Mouse (Mus musculus): ENCODE results near the gene Stx16. TPM values are rescaled to one million over a fixed set of nuclear protein-coding genes. Genes with fewer than 3 reads are reported as not detected.
A peak's percentile ranks its signal among the peaks of the same experiment; 100 is the strongest.

Gene Stx16
- polyA plus RNA-seq, 1 experiment from 2014 or later, result 13.5 TPM

DNA sequence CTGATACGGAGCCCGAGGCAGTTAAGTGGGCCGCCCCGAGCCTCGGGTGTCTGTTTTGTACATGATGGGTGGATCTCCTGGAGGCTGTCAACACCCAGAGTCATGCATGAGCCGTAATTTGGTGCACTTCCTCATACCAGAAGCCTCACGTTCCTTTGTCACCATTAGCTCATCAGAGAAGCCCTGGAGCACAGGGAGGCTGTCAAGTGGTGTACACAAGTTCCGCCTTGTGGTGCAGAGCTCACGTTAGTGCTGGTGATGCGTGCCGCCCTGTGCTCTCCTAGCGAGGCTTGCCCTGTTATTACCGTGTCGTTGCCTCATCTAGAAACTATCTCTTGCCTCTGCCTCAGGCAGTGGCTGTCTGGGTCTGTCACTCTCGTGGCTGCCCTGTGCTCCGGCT, 40.8 kb downstream of the Stx16 start:
- WGBS, result 55% methylated on average over 16 of the region's 16 CpGs
- Histone ChIP-seq H3K9ac (no peak overlapping the region), H3K4me1 (peaks cover 14% of the 10 kb centered on the region), H3K36me3 (peaks cover 30% of the 10 kb centered on the region), H3K4me3 (no peak overlapping the region), H3K9me3 (replicated peaks) (no peaks in the 10 kb centered on the region), H3K4me2 (replicated peaks) (no peak overlapping the region), H3K27ac (0 out of 2 replicates have a peak overlapping the region, but pooled peaks have one; percentile 17), H3K27me3 (no peaks in the 10 kb centered on the region)
- ATAC-seq (ENCODE audit: low FRiP score), result peak; percentile 36; the same call in 1 of the 2 replicates

DNA sequence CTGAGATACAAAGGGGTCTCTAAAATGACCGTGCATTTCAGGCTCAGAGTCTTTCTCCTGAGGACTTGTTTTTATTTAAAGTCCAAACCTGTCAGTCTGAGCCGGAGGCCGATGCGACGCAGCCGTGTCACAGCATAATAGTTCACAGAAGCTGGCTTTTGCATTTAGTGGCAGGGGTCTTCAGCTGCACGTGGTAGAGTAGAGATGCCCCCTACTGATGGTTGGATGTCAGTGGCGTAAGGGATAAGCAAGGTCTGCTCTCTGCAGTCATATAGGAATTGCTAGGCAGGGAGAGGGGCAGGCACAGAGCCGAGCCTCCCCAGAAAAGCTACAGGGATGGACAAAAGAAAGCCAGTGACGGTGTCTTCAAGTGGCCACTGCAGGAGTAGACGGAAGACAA, 42.0 kb downstream of the Stx16 start:
- WGBS, result 35% methylated on average over 11 of the region's 11 CpGs
- peak; percentile 55; the same call in 1 of the 2 replicates for ATAC-seq (ENCODE audit: low FRiP score)
- no peak overlapping the region for H3K9ac ChIP-seq

DNA sequence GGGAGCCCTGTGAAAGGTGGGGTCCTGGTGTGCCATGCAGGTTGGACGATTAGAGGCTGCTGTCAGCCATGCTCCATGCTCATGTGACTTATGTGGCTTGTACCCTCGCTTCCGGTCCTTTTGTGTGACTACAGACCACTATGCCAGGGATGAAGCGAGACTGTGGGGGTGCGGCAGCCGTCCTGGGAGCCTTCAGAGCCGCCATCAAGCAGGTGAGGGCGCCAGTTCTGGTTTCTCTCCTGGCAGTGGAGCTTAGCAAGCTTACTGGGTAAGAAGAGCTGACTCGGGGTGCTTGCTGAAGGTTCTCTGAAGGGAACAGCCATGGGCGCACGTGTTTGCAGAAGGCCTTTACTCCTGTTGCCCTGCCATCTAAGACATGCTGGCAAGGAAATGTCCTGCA, 43.2 kb downstream of the Stx16 start:
- Histone ChIP-seq H3K4me2 (replicated peaks) (no peak overlapping the region), H3K9ac (no peak overlapping the region), H3K4me1 (peaks cover 14% of the 10 kb centered on the region), H3K27ac (no peak overlapping the region), H3K27me3 (no peaks in the 10 kb centered on the region), H3K4me3 (no peak overlapping the region), H3K36me3 (peaks cover 36% of the 10 kb centered on the region), H3K9me3 (replicated peaks) (peaks cover 1% of the 10 kb centered on the region)
- 93% methylated on average over 11 of the region's 11 CpGs for WGBS
- no peak for ATAC-seq (ENCODE audit: low FRiP score)

More for the DNA sequence above, 42.0 kb downstream of the Stx16 start:
- no peaks in the 10 kb centered on the region for H3K9me3 ChIP-seq (replicated peaks)
- H3K27me3 ChIP-seq, result no peaks in the 10 kb centered on the region
- H3K4me3 ChIP-seq, result no peak overlapping the region
- H3K4me2 ChIP-seq (replicated peaks), result no peak overlapping the region
- peaks cover 14% of the 10 kb centered on the region for H3K4me1 ChIP-seq
- no peak overlapping the region for H3K27ac ChIP-seq
- peaks cover 30% of the 10 kb centered on the region for H3K36me3 ChIP-seq

DNA sequence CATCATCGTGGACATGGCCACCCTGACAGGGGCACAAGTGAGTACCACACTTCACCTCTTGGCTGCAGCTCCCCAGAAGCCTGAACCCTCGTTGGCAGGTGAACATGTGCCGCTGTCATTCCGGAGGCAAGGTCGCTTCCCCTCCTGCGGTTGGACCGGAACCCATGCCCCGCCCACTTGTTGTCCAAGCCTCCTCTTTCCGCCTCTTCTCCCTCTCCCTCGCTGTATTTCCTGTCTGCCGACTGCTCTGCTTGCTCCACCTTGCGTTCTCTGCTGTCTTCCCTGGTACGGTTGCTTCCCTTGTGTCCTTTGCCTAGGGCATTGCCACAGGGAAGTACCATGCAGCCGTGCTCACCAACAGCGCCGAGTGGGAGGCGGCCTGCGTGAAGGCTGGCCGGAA, 44.5 kb downstream of the Stx16 start:
- 94% methylated on average over 19 of the region's 19 CpGs for WGBS
- Histone ChIP-seq H3K4me1 (peaks cover 14% of the 10 kb centered on the region), H3K36me3 (peaks cover 41% of the 10 kb centered on the region), H3K4me2 (replicated peaks) (no peak overlapping the region), H3K4me3 (no peak overlapping the region), H3K27ac (no peak overlapping the region), H3K9ac (no peak overlapping the region), H3K9me3 (replicated peaks) (peaks cover 9% of the 10 kb centered on the region), H3K27me3 (no peaks in the 10 kb centered on the region)
- ATAC-seq (ENCODE audit: low FRiP score), result no peak

DNA sequence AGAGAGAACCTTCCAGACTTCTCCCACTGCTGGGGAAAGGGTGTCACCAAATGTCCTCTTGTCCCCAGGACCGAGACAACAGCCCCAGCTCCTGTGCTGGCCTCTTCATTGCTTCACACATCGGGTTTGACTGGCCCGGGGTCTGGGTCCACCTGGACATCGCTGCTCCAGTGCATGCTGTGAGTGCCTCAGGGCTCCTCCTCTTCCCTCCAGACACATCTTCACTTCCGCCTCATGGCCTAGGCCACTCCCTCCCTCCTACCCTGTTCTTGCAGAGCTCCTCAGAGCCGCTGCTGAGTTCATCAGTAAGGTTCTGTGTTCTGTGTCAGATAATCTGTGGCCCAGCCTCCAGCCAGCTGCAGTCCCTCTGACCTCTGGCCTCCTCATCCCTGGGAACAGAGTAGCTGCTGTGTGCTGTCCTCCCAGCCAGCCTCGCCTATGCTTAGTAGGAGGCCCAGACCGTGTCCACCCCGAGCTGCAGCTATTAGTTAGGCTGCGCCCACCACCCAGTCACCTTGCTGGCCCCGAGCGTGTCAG, 45.4 kb downstream of the Stx16 start:
- no peak overlapping the region for H3K27ac ChIP-seq
- WGBS, result 80% methylated on average over 12 of the region's 12 CpGs
- ATAC-seq (ENCODE audit: low FRiP score), result no peak
- no peak overlapping the region for H3K4me3 ChIP-seq
- H3K4me1 ChIP-seq, result peaks cover 16% of the 10 kb centered on the region
- peaks cover 9% of the 10 kb centered on the region for H3K9me3 ChIP-seq (replicated peaks)
- no peak overlapping the region for H3K9ac ChIP-seq
- peaks cover 41% of the 10 kb centered on the region for H3K36me3 ChIP-seq
- H3K4me2 ChIP-seq (replicated peaks), result no peak overlapping the region
- H3K27me3 ChIP-seq, result no peaks in the 10 kb centered on the region

DNA sequence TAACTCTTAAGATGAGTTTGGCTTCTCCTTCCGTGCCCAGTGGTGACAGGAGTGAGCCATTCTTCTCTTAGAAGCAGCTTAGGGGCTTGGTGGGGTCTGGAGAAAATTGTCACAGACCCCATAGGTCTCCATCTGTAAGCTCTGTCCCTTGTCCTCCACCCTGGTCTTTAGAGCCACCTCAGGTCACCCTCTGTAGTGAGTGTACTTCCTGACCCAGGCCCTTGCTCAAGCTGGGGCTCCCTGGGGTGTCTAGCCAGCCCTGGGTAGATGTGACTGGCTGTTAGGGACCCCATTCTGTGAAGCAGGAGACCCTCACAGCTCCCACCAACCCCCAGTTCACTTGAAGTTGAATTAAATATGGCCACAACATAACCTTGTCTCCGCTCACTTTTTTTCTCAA, 46.2 kb downstream of the Stx16 start:
- no peak for ATAC-seq (ENCODE audit: low FRiP score)
- Histone ChIP-seq H3K9me3 (replicated peaks) (peaks cover 9% of the 10 kb centered on the region), H3K27ac (no peak overlapping the region), H3K4me3 (no peak overlapping the region), H3K27me3 (no peaks in the 10 kb centered on the region), H3K4me1 (peaks cover 16% of the 10 kb centered on the region), H3K9ac (no peak overlapping the region), H3K4me2 (replicated peaks) (no peak overlapping the region), H3K36me3 (peaks cover 41% of the 10 kb centered on the region)
- WGBS, result 94% methylated on average over 2 of the region's 2 CpGs

DNA sequence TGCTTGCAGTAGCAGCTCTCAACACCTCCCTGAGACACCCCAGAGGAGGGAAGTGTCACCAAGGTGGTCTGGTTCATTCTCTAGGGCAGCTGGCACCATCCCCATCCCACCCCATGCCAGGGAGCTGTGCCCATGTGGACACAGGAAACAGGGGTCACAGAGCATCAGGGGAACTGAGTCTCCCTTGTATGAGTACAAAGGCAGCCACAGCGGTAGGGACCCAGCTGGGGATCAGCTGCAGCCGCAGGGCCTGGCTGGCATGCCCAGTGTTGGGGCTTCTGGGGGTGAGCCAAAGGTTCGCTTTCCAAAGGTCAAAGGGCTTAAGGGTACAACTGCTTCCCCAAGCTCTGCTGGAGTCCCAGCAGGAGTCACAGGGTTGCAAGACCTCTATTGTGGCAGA, 47.6 kb downstream of the Stx16 start:
- H3K27ac ChIP-seq, result no peak overlapping the region
- WGBS, result 75% methylated on average over 3 of the region's 3 CpGs
- no peak for ATAC-seq (ENCODE audit: low FRiP score)
- no peak overlapping the region for H3K4me2 ChIP-seq (replicated peaks)
- H3K4me1 ChIP-seq, result peaks cover 14% of the 10 kb centered on the region
- no peak overlapping the region for H3K4me3 ChIP-seq
- peaks cover 41% of the 10 kb centered on the region for H3K36me3 ChIP-seq
- H3K9ac ChIP-seq, result no peak overlapping the region
- no peaks in the 10 kb centered on the region for H3K27me3 ChIP-seq
- peaks cover 9% of the 10 kb centered on the region for H3K9me3 ChIP-seq (replicated peaks)

DNA sequence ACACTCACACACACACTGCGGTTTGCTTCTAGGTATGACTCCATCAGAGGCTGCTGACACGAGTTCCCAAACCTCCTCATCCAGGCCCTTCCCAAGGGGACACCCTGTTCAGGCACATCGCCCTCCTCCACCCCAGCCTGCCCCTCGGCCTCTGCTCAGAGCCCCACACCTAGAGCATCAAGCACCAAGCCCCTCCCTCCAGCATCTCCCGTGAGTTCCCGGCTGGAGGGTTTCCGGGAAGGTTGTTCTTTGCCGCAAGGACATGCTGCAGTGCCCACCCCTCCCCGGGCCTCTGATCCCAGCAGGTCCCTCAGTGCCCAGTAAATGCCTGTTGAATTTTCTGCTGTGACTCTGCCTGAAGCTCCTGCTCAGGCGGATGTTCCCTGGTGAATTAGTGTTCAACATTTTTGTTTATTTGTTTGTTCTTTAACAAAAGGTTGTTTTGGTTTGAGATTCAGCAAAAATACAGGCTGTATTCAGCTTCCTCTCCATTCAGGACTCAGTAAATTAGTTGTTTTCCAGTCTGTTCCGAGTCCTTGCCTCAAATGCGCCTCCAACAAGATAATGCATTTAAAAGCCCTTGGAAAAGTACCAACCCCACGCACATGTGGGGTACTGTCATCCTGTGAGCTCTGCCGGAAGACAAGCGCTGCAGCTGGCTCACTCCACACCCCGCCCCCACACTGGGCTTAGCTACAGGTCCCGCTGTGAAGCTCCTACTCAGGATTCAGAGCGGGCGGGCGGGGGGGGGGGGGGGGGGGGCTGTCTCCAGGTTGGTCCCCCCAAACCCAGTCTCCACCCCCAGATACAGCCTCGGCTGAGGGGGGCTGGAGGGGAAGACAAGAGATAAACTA, 50.6 kb downstream of the Stx16 start:
- Histone ChIP-seq H3K4me2 (replicated peaks) (peak overlapping the region; percentile 42), H3K27me3 (no peaks in the 10 kb centered on the region), H3K4me3 (no peak overlapping the region), H3K9ac (peak overlapping the region; percentile 3; the same call in 1 of the 2 replicates), H3K27ac (0 out of 2 replicates have a peak overlapping the region, but pooled peaks have one; percentile 0), H3K4me1 (peaks cover 14% of the 10 kb centered on the region), H3K9me3 (replicated peaks) (peaks cover 9% of the 10 kb centered on the region), H3K36me3 (peaks cover 17% of the 10 kb centered on the region)
- ATAC-seq (ENCODE audit: low FRiP score), result peak; percentile 68
- 7% methylated on average over 21 of the region's 21 CpGs for WGBS

DNA sequence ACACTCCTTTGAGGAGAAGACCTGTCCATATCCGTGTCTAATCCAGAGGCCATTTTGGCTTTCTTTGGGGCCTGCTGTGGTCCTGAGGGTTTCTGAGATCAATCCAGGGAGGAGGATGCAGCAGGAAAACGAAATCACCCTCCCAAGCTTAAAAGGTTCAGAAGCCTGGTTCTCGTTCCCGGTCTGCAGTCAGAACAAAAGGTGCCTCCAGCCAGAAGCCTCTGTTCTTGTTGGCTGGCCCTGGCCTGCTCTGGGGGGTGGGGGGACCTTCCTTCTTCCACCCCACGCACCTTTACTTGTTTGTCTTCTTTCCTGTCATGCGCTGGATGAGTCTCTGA, 51.2 kb downstream of the Stx16 start:
- peaks cover 15% of the 10 kb centered on the region for H3K36me3 ChIP-seq
- H3K9ac ChIP-seq, result no peak overlapping the region
- H3K4me2 ChIP-seq (replicated peaks), result peak overlapping the region; percentile 42
- no peak overlapping the region for H3K4me3 ChIP-seq
- H3K27ac ChIP-seq, result 0 out of 2 replicates have a peak overlapping the region, but pooled peaks have one; percentile 0
- WGBS, result 20% methylated on average over 6 of the region's 6 CpGs
- peaks cover 14% of the 10 kb centered on the region for H3K4me1 ChIP-seq
- no peaks in the 10 kb centered on the region for H3K27me3 ChIP-seq
- peak; percentile 32 for ATAC-seq (ENCODE audit: low FRiP score)
- H3K9me3 ChIP-seq (replicated peaks), result peaks cover 9% of the 10 kb centered on the region

DNA sequence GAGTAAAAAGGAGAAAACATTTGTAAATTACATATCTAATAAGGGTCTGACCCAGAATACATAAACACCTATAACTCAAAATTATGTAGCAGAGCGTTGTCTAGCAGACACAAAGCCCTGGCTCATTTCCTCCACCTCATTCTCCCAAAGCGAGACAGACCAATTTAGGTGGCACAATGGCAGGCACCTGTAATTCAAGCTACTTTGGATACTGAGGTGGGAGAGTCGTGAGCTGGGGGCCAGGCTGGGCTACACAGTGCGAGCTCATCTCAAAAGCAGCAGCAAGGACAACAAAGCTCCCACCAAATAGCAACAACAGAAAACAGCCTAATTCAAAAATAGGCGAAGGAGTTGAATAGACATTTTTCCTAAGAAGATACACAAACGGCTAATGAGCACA, 52.8 kb downstream of the Stx16 start:
- Histone ChIP-seq H3K4me3 (no peak overlapping the region), H3K4me2 (replicated peaks) (no peak overlapping the region), H3K4me1 (peaks cover 14% of the 10 kb centered on the region), H3K27me3 (no peaks in the 10 kb centered on the region), H3K9ac (no peak overlapping the region), H3K36me3 (peaks cover 11% of the 10 kb centered on the region), H3K9me3 (replicated peaks) (peaks cover 9% of the 10 kb centered on the region), H3K27ac (no peak overlapping the region)
- ATAC-seq (ENCODE audit: low FRiP score), result no peak
- WGBS, result 89% methylated on average over 6 of the region's 6 CpGs

DNA sequence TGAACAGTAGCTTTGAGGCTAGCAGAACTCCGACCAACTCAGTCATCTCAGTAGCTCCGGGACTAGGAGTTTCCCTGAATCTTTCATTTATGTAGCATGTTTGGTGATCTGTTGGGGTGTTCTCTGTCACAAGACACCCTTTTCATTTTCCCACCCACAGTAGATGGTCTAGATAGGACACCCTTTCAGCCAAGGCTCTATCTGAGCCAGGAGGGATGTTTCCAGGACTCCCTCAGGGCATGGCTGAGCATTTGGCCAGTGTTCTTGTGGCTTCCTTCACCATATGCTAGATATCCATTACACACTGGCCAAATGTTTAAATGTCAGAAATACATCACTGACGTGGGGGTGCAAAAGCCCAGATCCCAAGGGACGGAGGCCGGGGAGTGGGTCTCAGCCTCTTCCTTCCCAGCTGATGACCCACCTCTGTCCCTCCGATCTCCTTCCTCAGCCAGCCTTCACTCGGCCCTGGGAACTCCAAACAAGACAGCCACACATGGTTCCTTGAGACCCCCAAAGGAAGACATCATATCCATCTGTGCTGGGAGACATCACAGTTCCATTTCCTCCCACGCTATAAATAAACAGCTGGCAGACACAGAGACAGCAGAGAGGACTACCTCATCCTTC, 54.5 kb downstream of the Stx16 start:
- Histone ChIP-seq H3K4me1 (peaks cover 14% of the 10 kb centered on the region), H3K9ac (no peak overlapping the region), H3K4me2 (replicated peaks) (no peak overlapping the region), H3K27ac (no peak overlapping the region), H3K4me3 (no peak overlapping the region), H3K36me3 (no peaks in the 10 kb centered on the region), H3K27me3 (no peaks in the 10 kb centered on the region), H3K9me3 (replicated peaks) (no peaks in the 10 kb centered on the region)
- ATAC-seq (ENCODE audit: low FRiP score), result no peak
- 84% methylated on average over 8 of the region's 8 CpGs for WGBS

DNA sequence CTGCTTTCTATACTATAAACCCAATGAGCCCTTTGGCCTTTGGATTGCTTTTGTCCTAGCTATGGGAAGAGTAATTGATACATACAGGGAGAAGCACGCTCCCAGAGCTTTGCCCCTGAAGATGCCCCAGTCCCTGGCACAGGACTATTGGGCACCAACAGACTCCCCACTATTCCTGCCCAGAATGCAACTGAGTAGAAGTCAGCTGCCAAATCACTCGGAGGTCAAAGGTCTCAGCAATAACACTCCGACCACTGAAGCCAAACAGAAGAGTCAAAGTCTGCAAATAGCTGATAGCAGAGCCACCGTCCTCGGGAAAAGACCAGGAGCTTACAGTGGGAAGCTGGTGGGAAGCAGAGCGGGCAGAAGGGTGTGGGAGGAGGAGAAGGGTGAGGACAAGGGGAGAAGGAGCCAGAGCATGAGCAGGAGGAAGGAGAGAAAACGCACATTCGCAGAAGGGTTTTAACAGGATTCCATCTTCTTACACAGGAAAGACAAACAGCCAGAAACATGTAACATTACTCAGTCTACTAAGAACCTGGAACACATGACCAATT, 56.4 kb downstream of the Stx16 start:
- Histone ChIP-seq H3K9me3 (replicated peaks) (no peaks in the 10 kb centered on the region), H3K9ac (no peak overlapping the region), H3K27me3 (no peaks in the 10 kb centered on the region), H3K4me2 (replicated peaks) (no peak overlapping the region), H3K4me1 (peaks cover under 1% of the 10 kb centered on the region; the same call in 1 of the 2 replicates), H3K4me3 (no peak overlapping the region), H3K36me3 (no peaks in the 10 kb centered on the region), H3K27ac (no peak overlapping the region)
- 84% methylated on average over 8 of the region's 8 CpGs for WGBS
- no peak for ATAC-seq (ENCODE audit: low FRiP score)
